Mouse (Mus musculus): ENCODE data around the gene Dop1b.

GRCm38 (mm10) chr16:93797021-93797840 lies 85.5 kb downstream of the Dop1b start:
- TF ChIP-seq CTCF (IDR thresholded peaks at IDR 0.05; ENCODE audit: low read depth, low read length) (no peak), POLR2A (IDR thresholded peaks at IDR 0.05; ENCODE audit: borderline replicate concordance, low read depth, low read length) (no peak)
